Mouse (Mus musculus) mesoderm, embryonic 11.5 days (tissue): Measurements from ENCODE around the gene Ccnl1.

Experiments
- DNase-seq: peaks from one replicate; pipeline ENCODE4 v3.0.0-alpha.2; 2012; ENCODE audit warnings: low read depth, low spot score

Gene Ccnl1

DNA sequence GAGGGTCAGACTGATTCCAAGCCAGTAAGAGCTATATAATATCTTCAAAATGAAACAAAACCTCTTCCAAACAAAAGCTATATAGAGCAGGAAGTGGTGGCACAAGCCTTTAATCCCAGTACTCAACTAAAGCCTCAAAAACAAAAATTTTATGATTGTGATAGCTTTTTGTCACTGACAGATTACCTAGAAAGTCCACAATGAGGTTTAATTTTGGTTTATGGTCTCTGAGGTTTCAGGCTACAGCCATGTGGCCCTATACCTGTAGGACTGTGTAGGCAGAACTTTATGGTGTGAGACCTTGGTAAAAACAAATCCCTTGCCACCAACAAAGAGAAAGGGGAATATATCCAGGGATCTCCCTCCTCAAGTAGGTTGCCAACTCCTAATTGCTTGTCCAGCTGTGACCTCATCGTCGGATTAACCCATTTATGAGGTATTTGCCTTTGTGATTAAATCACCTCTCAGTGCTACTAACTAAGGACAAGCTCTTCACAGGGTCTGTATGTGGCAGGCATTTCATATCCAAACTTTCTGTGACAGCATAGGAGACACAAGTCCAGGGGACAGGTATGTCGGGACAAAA lies 1.5 kb upstream of the Ccnl1 start:
- DNase-seq = no peak

DNA sequence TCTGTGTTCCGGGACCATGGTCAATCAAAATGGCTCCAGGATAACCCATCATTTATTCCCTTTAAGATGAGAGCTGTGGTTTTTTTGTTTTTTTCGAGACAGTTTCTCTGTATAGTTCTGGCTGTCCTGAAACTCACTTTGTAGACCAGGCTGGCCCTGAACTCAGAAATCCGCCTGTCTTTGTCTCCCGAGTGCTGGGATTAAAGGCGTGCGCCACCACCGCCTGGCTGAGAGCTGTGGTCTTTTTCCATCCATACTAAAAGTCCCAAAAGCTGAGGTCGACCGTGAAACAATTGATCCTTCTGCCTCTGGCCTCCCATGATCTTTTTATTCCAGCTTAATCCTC lies 764 bp upstream of the Ccnl1 start:
- DNase-seq = peak; percentile 23

DNA sequence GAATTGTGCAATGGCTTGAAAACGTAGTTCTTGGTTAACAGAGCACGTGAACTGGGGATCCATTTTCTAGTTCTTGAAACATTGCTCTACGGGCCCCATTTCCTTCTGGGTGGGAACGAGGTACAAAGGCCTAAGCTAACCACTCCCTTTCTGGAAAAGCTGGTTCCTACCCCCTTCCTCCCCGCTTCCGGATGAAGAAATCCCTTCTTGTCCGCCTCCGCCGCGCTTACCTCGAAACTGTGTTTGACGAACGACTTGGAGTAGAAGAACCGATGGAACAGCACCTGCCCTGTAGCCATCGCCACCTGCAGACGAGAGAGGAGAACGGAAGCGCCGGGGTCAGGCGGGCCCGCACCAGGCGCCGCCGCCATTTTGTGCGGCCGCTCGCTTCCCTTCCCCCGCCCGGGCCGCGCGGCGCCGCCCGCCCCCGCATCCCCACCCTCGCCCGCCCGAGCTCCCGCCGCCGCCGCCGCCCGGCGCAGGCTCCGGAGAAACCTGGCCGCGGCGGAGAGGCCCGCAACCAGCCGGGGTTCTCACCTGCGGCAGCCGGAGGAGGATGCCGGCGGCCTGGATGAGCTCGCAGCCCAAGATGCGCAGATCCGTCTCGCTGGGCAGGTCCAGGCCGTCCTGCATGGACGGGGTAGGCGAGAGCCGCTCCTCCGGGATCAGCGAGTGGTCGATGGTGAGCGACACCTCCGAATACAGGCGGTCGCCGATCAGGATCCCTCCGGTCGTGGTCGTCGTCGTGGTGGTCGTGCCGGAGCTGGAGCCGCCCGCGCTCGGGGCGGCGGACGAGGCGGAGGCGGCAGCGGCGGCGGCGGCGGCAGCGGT lies 563 bp downstream of the Ccnl1 start:
- peak; percentile 64 for DNase-seq

DNA sequence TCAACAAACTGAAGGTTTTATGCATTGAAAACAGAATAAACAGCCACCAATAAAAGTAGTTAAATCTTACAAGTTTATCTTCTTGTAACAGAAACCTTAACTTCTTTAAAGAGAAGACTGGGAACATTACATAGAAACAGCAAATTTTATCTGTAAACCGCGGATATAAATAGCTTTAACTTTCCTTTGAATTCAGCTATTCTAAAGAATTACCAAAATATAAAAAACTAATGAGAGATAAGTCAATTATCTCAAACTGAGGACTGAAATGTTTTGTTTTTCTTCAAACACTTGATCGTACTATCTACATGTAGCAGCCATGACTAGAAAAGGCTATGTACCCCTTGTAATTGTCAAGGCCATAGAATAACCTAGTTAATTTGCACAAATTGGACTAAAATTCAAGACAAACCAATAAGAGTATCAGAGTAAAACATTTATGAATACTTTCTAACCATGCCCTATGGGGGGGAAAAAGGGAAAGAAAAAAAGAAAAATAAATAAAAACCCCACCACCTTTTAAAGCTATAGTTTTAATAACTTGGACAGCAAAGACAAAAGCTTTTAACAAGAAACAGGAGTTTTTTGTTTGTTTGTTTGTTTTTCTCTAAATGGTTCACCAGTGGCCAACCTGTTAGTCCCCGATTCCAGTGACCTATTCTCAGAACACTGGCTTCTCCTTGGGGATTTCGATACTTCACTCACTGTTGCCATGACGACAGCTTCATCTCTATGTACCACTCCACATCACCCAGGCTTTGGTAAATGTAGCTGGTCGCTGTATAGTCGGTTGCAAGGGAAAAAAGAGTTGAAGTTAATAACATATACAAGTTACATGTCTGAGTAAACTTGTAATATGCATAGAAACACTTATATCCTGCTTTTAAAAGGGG lies 3.3 kb downstream of the Ccnl1 start:
- DNase-seq = peak; percentile 66

DNA sequence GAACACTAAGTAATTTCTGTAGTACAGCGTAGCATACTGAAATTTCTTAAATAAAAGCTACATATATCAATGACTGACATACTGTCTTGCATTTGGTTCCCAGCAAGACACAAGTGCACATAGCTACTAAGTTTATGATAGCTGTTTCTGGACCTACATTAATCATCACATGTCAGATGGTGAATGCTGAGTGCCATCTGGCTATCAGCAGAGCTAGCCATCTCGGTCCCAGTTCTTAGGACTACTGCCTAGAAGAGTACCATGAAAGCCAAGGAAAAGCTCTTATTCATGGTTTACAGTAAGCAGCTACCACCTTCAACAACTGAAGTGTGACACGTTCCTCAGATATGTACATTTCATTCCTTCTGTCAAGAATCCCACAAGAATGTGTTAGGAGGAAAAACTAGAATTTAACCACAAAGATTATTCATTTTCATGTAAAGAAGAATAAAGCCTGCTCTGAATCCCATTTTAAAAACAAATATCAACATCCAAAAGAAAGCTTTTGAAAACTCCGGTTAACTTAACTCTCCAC lies 7.2 kb downstream of the Ccnl1 start:
- no peak for DNase-seq

DNA sequence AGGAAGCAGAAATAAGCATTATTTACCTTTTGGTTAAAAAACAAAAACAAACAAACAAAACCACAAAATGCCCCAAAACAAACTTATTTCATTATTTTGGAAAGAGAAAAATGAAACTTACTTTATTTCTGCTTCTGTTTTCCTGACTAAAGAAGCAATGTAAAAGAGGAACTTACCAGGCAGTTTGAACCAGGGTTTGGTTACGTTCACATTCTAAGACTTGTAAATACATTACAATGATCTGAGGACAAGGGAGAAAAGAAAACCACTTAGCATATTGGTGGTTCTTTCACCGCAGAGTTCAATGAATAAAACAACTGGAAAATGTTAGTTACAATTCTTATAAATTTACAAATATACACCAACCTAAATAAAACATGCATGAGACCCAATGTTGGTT lies 7.7 kb downstream of the Ccnl1 start:
- DNase-seq = no peak

DNA sequence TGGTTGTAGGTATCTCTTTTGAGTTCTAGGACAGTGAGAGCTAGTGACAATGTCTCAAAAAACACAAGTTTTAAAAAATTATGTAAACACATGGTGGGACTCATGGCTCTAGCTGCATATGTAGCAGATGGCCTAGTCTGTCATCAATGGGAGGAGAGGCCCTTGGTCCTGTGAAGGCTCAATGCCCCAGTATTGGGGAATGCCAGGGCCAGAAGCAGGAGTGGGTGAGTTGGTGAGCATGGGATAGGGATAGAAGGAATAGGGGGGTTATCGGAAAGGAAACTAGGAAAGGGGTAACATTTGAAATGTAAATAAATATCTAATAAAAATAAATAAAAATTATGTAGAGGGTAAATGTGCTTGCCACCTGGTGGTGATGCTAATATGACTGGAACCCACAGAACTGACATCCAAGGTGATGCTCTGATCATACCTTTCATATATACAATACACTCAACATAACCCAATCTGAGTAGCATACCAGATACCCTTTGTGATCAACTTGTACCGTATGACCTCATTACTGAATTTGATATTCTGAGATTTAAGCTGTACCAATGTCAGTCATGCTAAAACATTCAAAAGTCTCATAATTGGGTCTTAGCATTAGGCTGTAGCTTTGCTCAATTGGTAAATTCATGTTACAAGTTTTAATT lies 12.6 kb downstream of the Ccnl1 start:
- DNase-seq = no peak

DNA sequence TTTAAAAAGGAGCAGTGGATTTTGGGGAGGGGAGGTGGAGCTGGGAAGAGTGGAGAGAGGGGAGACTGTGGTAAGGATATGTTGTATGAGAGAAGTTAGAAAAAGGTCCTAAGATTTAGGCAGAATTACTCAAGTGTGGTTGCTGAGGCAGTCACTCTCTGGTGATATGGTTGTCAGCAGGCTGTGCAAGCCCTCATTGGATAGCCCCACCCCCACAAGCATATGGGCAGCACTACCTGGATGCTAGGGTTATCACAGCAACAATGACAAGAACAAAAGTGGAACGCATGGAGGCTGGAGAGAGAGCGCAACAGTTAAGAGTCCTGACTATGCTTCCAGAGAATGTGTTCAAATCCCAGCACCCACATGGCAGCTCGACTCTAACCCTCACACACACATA lies 13.3 kb downstream of the Ccnl1 start:
- no peak for DNase-seq

DNA sequence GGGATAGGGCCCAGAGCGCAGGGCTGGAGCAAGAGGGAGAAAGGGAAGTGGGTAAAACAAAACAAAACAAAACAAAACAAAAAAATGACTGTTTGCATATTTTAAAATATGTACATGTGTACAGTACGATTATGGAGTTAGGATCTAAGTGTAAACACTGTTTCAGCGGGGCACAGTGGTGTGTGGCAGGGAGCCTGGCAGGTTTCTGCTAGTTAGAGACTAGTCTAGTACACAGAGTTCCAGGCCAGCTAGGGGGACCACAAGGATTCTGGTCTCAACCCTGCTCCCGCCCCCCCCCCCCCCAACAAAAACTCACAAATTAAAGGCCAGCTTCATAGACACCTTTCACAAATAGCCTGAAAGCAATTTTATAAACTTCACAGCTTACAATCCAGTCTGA lies 14.6 kb downstream of the Ccnl1 start:
- no peak for DNase-seq

DNA sequence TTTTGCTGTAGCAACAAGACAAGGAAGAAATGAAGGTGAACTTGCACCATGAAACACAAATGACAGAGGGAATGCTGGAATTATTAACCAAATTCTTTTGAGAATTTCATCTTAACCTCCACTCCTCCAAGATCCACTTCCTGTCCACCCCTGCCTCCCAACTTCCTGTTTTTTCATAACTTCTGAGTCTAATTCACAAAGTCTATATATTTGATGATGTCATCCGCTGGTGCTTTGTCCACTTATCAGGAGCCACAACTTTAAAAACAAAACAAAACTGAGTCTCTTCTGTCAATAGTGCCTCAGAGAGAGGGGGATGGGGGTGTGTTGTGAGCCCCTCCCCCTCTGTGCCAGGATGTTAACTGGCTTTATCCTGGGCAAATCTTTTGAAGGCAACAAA lies 17.0 kb downstream of the Ccnl1 start:
- no peak for DNase-seq

DNA sequence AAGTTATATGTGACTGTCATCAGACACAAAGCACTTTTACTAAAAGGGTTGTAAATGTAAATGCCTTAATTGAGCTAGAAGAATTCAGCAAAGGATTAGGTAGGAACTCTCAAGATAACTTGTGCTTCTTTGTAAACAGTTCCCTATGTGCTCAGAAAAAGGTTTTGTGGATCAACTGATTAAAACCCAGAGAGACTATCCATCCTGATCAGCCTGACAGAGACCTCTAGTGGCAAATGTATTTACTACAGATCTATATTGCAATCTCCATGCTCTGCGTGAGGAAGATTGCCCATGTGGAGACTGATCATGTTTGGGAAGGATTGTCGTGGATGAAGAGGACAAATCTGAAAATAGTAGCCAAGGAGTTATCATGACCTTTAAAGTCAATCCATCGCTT lies 19.8 kb downstream of the Ccnl1 start:
- peak; percentile 39 for DNase-seq

DNA sequence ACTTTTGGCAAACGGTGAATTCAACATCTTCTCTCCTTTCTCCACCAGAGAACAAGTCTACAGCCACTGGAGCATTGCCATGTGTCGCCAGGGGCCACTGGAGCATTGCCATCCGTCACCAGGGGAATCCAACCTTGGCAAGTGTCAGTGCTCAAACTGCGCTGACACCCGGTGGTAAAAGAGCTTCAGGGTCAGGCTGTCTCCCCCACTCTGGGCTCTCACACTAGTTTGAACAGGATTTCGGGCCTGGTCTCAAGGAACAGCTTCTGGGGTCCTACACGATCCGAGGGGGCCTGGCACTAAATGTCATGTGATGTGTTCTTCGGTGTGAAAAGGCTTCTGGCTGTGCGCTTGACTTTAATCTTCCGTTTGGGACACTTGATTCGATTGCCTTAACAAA lies 21.7 kb downstream of the Ccnl1 start:
- no peak for DNase-seq

DNA sequence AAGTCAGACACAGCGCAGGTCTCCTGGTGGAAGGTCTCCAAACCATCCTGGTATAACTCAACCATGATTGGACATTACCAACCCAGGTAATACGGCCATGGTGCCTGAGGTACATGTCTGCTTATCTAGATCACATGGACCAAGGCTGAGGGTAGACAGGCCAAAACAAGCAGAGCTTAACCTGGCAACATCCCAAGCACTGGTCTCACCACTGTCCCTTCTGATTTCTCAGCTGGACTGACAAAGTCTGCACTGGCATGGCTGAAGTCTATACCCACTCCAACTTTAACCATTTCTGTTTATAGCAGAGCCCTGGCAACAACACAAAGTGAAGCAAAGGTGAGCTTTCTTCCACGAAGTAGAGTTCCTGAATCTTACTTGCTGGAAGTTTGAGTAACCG lies 22.9 kb downstream of the Ccnl1 start:
- no peak for DNase-seq

DNA sequence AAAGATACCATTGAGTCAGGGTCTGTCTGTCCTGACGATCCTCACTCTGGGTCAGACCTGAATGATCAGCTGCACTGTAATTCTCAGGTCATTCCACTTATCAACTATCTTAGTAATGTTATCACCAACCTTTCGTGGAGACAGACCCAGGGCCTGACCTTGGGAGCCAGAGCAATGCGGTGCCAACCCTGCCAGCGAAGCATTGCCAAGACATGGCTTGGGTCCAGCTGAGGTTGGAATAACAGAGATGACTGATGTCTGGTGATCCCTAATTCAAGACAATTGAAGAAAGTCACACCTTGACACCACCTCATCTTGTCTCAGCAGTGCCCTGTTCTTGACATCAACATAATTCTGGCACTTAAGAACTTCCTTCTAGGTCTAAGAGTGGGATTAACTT lies 24.3 kb downstream of the Ccnl1 start:
- DNase-seq = no peak

DNA sequence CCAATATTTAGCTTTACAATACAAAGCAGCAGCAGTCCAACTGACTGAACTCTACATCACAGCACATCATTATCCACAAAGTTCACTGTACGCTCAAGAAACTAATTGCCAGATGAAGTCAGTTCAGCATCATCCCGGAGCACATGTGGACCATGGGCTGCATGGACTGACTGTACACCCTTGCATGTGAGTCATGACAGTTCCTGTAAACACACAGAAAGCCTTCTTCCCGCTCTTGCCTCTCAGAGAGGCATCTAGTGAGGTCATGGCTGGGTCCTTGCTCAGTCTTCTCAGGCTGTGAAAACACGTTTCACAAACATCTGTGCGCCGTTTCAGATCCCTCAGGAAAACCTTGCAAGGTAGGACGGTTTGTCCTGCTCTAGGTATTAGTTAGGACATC lies 26.5 kb downstream of the Ccnl1 start:
- DNase-seq = no peak

DNA sequence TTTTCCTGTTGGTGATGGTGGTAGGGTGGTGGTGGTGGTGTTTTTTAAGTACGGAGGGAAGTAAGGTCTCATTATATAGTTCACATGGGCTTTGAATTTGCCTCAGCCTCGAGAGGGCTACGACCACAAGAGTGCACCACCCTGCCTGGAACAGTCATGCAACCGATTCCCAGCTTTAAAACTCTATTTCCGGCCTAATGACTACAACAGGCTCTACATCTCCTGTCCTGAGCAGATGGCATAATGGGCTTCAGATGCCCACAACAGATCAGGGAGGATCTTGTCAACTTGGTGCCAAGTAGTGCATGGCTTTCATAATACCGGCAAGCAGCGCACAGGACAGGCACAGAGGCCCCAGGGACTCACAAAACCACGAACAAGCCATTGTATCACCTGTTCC lies 27.4 kb downstream of the Ccnl1 start:
- no peak for DNase-seq

DNA sequence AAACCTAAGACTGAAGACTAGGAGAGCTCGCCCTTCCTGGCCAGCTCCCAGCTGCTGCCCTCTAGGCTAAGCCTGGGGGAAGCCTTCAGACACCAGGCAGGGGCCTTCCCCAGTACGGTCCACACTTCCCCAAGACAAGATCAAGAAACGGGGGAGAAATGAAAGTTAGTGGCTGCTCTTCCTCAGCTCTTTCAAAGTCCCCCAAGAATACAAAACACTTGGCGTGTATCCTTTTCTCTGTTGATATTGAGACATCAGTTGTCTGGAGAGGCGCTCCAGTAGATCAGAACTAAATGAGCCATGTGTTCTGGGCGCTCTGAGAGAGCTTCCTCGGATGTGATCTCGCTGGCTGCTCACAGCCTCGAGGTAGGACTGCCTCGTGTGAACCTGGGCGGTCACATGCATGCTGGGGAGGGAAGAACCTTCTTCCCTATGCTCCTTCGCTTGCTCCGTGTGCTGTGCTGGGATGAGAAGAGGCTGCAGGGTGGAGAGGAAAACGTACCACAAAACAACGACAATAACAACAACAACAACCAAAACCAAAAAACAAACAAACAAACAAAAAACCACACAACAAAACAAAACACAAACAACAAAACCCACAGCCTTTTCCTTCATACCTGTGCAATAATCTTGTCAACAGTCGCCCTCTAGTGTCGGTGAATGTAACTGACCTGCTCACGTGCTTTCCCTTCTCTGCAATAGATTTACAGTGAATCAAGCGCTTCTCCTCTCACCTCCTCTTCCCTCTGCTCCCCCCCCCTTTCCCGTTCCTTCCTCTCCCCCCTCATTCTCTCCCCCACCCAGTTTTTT lies 28.0 kb downstream of the Ccnl1 start:
- peak; percentile 83 for DNase-seq

DNA sequence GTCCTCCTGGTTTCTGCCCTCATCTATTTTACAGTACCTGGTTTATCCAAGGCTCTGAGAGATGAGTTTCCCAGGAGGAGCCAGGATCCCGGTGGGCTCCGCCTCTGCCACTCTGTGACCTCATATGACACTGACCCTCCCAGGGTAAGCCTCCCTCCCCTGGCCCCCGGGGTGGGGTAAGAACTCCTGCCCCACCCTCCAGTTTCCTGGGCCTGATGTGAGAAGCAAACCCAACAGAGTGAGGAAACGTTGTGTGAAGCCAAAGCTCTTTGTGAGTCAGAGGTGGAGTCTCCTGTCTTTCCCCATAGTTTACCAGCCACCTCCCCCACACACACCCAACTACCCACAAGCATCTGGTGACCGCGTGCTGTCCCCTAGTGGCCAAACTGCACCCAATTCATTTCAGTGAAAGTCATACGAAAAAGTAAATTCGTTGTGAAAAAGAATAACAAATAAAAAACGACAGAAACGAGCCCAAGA lies 28.7 kb downstream of the Ccnl1 start:
- peak; percentile 89 for DNase-seq

DNA sequence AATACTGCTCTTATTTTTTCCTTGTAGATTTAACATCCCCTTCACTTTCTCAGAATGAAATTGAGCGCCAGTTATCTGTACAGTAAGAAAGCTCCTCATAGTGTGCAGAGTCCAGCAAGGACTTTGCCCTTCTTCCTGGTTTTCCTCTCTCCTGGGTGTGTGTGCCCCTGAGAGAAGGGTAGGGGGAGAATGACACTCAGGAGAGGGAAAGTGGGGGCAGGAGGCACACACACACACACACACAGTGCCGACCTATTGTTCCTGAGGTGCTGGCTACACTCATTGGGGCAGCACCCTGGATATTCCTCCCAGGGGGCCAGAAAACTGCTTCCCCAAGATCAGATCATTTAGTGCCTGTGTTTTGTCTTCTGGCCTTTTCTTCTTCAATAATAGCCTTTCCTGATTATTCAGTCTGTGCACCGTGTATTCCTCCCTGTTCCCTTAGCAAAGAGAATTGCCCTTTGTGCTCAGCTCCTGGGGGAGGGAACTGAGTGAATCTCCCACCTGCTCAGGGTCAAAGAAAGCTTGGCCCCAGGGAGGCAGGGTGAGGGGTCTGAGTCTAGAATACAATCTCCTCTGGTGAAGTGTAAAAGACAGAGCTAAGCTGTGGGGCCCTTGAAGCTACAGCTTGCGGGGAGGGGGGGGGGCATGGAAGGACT lies 29.3 kb downstream of the Ccnl1 start:
- DNase-seq = peak; percentile 56

DNA sequence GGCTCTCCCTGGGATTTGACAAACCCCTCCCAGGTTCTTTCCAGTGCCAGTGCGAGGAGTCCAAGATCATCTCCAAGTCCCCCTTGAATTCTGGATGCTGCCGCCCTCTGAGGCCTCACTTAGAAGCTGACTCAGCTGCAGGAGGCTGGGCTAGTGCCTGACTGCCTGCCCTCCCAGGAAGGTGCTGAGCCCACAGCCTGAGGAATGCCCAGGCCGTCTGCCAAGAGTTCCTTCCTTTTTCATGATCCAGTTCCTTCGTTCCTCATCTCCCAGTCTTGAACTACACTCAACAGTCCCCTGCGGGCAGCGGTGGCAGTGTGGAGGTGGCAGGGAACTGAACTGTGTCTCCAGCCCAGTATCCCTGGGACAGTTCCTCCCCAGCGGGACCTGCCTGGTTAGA lies 30.4 kb downstream of the Ccnl1 start:
- no peak for DNase-seq
